Mouse (Mus musculus) cerebellum, adult 9-10 months (tissue): ENCODE measurements at regions not wholly inside any gene's neighbourhood (a gene's known extent, or its start where the extent isn't known, plus 50 kb on each side); places are given as distances from the start of the nearest gene placed in this dataset.

Source experiments
- DNase-seq: peaks from one replicate; pipeline ENCODE4 v3.0.0; 2022

- DNase-seq = no peak
These were observed 481.2 kb upstream of the Pdzrn3 start for GRCm38 (mm10) chr6:101858895-101859294.

- DNase-seq = no peak
These were observed 463.0 kb upstream of the Pdzrn3 start for GRCm38 (mm10) chr6:101840695-101841094.

- no peak for DNase-seq
These were observed 459.9 kb upstream of the Pdzrn3 start for GRCm38 (mm10) chr6:101837563-101837962.

GRCm38 (mm10) chr6:101793986-101794385 lies 416.3 kb upstream of the Pdzrn3 start:
- no peak for DNase-seq

- no peak for DNase-seq
These were observed 400.2 kb upstream of the Pdzrn3 start for GRCm38 (mm10) chr6:101777864-101778263.

GRCm38 (mm10) chr6:101773151-101773550 lies 395.5 kb upstream of the Pdzrn3 start:
- no peak for DNase-seq

GRCm38 (mm10) chr6:101735107-101735506 lies 357.4 kb upstream of the Pdzrn3 start:
- DNase-seq = no peak

GRCm38 (mm10) chr6:101720513-101720912 lies 342.8 kb upstream of the Pdzrn3 start:
- DNase-seq = no peak

GRCm38 (mm10) chr6:101689684-101690083 lies 312.0 kb upstream of the Pdzrn3 start:
- no peak for DNase-seq

GRCm38 (mm10) chr6:101686578-101686977 lies 308.9 kb upstream of the Pdzrn3 start:
- no peak for DNase-seq

GRCm38 (mm10) chr6:101685734-101686133 lies 308.0 kb upstream of the Pdzrn3 start:
- DNase-seq = no peak

- DNase-seq = no peak
These were observed 306.7 kb upstream of the Pdzrn3 start for GRCm38 (mm10) chr6:101684390-101684789.

GRCm38 (mm10) chr6:101674846-101675245 lies 297.1 kb upstream of the Pdzrn3 start:
- no peak for DNase-seq

- no peak for DNase-seq
These were observed 293.1 kb upstream of the Pdzrn3 start for GRCm38 (mm10) chr6:101670770-101671169.

- DNase-seq = no peak
These were observed 291.6 kb upstream of the Pdzrn3 start for GRCm38 (mm10) chr6:101669118-101669845.

GRCm38 (mm10) chr6:101654351-101654750 lies 276.7 kb upstream of the Pdzrn3 start:
- DNase-seq = no peak

- DNase-seq = peak; percentile 6
These were observed 272.7 kb upstream of the Pdzrn3 start for GRCm38 (mm10) chr6:101650348-101650747.

GRCm38 (mm10) chr6:101617295-101617694 lies 239.6 kb upstream of the Pdzrn3 start:
- no peak for DNase-seq

- no peak for DNase-seq
These were observed 239.1 kb upstream of the Pdzrn3 start for GRCm38 (mm10) chr6:101616776-101617175.

GRCm38 (mm10) chr6:101609015-101609414 lies 231.3 kb upstream of the Pdzrn3 start:
- no peak for DNase-seq

GRCm38 (mm10) chr6:101603083-101603482 lies 225.4 kb upstream of the Pdzrn3 start:
- no peak for DNase-seq

- no peak for DNase-seq
These were observed 219.3 kb upstream of the Pdzrn3 start for GRCm38 (mm10) chr6:101596995-101597394.

- DNase-seq = no peak
These were observed 216.3 kb upstream of the Pdzrn3 start for GRCm38 (mm10) chr6:101593782-101594641.

GRCm38 (mm10) chr6:101585871-101586270 lies 208.2 kb upstream of the Pdzrn3 start:
- no peak for DNase-seq
